Mouse (Mus musculus): ENCODE measurements around the gene 1600014C10Rik.

The 1600014C10Rik gene

GRCm38 (mm10) chr7:38182962-38183687 is at the start of gene 1600014C10Rik:
TSS of gene 1600014C10Rik (plus strand) at chr7:38183217.
- no peak for DNase-seq

DNA sequence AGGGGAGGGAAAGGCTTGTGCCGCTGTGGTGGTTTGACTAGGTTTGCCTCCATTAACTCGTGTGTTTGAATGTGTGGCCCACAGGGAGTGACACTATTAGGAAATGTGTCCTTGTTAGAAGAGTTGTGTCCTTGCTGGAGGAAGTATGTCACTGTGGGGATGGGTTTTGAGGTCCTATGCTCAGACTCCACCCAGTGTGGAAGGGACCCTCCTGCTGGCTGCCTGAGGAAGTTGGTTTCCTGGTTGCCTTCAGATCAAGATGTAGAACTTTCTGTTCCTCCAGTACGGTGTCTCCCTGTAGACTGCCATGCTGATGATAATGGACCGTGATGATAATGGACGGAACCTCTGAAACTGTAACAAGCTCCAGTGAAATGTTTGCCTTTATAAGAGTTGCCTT is 48.5 kb upstream of the 1600014C10Rik start:
- no peak for DNase-seq

- no peak for DNase-seq
These were observed 42.7 kb upstream of the 1600014C10Rik start for GRCm38 (mm10) chr7:38140324-38140723.

DNA sequence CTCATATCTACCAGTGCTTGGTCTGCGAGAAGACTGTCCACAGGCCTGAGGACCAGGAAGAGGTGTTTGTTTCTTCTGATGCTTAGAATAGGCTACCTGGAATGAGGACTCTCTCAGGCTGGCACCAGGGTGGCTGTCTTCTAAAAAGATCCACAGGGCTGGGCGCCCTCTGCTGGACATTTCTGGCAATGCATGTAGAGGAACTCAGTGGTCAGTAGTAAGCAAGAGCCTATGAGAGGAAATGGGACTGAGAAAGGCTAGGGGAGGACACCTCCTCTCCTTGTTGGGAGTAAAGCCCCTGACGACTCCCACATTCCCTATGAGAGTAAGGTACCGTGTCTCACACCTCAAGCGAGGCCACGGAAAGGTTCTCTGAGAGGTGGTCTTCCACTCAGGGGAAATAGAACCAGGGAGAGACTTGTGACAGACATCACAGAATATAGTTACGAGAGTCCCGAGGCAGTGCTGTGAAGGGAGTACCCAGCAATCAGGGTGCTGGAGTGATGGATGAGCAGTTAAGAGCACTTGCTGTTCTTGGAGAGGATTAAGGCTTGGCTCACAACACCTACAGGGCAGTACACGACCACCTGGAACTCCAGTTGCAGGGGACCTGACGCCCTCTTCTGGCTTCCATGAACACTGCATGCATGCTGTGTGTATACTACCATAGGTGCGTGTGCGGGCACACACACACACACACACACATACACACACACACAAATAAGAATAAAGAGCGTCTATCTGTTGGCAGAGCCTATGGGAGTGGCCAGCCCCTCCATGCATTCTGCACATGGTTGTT is 41.1 kb upstream of the 1600014C10Rik start:
- peak; percentile 95 to 97 for DNase-seq

DNA sequence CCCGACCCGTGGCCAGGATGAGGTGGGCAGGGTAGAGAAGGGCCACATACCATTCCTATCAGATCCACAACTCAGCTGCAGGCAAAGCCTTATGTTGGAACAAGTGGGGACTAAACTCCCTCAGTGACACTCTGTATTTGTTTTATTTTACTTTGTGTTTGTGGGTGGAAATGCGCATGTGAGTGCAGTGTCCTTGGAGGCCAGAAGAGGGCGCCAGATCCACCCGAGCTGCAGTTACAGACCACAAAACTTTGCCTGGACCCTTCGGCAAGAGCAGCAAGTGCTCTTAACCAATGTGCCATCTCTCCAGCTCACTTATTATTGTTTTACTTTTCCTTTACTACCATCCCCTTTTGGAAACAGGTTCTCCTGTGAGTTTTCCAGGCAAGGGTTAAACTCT is 35.5 kb upstream of the 1600014C10Rik start:
- DNase-seq, result no peak

GRCm38 (mm10) chr7:38151706-38152312 is 31.2 kb upstream of the 1600014C10Rik start:
- DNase-seq, result no peak

GRCm38 (mm10) chr7:38152571-38152970 is 30.4 kb upstream of the 1600014C10Rik start:
- DNase-seq, result no peak

DNA sequence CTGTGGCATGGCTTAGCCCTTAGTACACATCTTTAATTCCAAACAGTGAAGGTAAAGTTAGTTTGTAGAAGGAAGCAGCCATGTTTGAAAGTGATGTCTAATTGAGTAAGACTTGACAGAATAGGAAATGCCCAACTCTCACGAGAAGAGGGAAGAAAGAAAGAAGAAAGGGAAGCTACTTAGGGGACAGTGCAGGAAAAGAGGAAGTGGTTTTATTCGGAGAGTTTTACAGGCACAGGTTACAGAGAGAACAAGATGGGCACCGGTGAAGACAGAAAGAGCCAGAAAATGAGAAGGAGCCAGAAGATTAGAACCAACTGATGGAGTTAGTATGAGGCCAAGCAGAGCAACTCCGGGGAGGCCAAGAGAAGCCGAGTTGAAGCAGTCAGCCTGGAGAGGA is 27.2 kb upstream of the 1600014C10Rik start:
- no peak for DNase-seq

GRCm38 (mm10) chr7:38158764-38159458 is 24.1 kb upstream of the 1600014C10Rik start:
- no peak for DNase-seq

DNA sequence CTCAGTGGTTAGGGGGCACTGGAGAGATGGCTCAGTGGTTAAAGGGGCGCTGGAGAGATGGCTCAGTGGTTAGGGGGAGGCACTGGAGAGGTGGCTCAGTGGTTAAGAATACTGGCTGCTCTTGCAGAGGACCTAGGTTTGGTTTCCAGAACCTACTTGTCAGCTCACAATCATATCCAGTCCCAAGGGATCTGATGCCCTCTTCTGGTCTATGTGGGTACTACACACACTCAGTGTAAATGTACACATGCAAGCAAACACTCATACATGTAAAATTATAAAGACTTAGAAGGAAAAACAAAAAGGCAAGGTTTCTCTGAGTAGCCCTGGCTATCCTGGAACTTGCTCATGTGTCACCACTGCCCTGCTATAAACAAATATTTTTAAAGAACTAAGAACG is 21.6 kb upstream of the 1600014C10Rik start:
- DNase-seq, result peak in 1 of 2 experiments; percentile 33

DNA sequence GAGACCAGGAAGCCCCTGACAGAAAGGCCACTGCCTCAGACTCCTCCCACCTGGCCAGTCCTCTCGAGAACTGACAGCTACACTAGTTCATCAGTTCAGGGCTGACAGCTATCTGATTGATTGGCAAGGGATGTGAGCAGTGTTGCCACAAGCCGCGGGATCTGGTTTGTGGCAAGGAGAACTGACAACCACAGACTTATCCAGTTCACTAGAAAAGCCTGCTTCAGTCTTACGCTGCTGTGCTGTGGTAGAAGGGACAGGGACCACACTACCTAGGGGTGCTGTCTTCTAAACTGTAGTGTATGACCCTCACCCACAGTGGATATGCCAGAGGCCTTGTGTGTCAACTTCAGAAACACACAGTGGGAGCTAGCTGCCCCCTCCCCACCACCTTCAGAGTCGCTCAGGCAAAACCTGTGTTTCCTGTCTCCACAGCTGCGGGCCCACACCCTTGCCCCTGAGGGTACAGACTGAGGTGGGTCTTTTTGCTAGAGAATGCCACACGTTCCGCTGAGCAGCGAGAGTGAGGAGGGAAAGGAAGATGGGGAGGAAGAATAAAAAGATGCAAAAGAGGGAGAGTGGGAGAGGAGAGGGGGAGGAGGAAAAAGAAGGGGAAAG is 19.5 kb upstream of the 1600014C10Rik start:
- no peak for DNase-seq

- DNase-seq, result no peak
These were observed 15.9 kb upstream of the 1600014C10Rik start for GRCm38 (mm10) chr7:38166930-38167645.

GRCm38 (mm10) chr7:38167724-38168141 is 15.3 kb upstream of the 1600014C10Rik start:
- peak; percentile 74 to 82 for DNase-seq

- DNase-seq, result peak in 1 of 2 experiments; percentile 27
These were observed 9.1 kb upstream of the 1600014C10Rik start for GRCm38 (mm10) chr7:38173871-38174270.

DNA sequence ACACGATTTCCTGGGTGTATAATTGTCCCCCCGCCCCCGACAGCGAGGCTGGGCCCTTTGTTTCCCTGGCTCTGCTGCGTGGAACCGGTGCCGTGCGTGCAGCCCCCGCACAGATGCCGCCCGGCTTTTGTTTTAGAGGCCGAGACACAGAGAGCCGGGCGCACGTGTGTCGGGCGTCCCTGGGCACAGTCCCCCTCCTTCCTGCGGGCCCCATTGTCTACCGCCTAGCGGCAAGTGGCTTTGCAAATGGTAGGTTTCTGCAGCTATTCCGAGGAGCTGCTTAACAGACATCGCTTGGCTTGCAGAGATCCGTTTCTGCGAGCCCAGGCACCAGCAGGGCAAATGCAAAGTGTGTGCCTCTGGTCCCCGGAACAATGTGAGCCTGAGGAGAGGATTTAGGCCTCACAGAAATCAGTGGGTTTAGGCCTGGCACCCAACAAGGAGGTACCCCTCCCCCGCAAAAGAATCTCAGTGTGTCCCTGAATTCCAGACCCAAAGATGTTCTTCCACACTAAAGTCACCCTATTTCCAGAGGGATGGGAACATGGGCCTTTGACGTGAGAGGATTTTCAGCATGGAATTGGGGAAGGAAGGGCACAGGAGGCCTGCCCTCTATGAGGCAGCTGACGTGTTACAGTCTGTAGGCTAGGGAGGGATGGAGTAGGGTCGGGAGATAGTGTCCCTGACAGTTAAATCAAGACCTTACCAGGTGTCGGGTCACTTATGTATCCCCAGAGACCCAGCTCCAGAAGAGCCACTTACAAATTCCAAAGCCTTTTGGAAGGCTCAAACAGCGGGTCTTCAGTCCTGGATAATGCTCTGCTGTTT is 8.5 kb upstream of the 1600014C10Rik start:
- peak; percentile 47 to 53 for DNase-seq

DNA sequence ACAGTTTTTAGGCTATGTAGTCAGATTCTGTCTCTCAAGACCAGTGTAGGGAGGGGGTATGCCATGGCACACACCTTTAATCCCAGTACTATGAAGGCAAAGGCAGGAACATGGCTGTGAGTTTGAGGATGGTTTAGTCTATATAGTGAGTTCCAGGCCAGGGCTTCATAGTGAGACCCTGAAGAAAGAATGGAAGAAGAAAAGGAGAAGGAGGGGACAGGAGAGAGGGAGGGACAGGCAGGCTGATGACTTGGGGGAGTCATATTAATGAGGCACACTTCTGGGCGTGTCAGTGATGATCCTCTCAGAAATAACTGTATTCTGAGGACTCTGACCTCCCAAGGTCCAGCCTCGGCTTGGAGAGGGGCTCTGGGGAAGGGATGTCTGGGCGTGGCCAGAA is 7.0 kb upstream of the 1600014C10Rik start:
- no peak for DNase-seq

GRCm38 (mm10) chr7:38179896-38180295 is 3.1 kb upstream of the 1600014C10Rik start:
- no peak for DNase-seq

GRCm38 (mm10) chr7:38181366-38181765 is 1.7 kb upstream of the 1600014C10Rik start:
- DNase-seq, result no peak

- DNase-seq, result peak; percentile 92 to 94
These were observed 438 bp upstream of the 1600014C10Rik start for GRCm38 (mm10) chr7:38182596-38182961.

DNA sequence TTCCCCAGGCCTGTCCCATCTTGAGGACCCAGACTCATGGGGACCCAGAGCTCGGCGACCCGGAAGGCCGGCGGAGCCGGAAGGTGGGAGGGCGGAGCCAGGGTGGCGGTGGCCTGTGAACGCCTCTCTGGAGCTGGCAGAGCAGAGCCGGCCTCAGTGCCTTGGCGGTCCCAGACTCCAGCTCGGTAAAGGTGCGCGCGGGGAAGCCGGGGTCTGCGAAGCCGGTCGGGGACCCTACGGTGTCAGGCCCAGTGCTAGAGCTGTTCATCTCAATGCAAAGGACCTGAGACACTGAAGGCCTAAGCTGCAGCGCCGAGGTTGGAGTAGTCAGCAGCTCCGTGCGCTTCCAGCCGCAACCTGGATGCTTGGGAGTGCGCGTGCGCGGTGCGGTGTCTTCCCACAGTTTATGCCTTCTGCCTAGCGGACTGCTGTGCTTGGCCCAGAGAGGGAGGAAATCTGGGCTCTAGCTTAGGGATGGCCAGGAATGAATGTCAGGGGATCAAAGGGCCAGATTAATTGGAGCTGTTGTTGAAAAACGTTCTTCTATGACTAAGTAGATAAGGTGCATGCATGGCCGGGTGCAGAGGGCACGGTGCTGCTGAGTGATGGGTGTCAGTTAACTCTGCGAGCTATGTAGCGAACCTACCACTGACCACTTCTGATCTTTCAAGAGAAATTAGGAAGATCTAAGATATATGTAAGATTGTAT is 846 bp downstream of the 1600014C10Rik start:
- DNase-seq, result peak; percentile 92 to 94

Data from cerebellum, postnatal 10 days (tissue).